Mouse (Mus musculus): ENCODE data around the gene Ppm1l. TPM values are rescaled to one million over a fixed set of nuclear protein-coding genes. Genes with fewer than 3 reads are reported as not detected.

The Ppm1l gene
- total RNA-seq, 2 experiments from 2014 or later = 31.5 to 39.7 TPM

DNA sequence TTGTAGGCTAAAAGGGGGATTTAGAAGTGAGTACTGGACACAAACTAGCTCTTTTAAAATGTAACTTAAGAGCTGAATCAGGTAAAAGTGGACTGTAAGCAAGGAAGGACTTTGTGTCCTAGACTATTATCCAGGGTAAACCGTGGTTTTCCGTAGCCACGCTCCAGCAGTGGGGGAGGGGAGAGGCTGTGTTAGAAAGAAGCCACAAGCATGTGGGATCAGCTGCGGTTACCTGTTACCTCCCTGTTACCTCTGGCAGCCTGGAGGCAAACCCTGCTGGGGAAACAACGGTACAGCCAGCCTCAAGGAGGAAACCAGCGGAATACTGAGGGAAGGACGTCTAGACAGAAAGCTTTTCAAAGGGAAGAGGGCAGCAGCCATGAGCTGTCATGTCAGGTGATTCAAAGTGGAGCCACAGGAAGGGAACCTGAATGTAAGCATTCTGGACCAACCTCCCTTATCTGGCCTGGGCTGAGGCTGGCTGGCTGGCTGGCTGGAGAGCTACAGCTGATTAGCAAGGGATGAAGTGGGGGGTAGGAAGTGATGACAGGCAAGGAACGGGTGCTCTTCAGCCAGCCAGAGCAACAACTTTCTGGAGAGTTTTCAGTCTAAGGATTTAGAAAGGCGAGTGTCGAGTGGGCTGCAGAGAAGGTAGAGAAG is 271.6 kb downstream of the Ppm1l start:
- no peak for DNase-seq (ENCODE audit: low spot score in 2 of 2)

GRCm38 (mm10) chr3:69593426-69593825 is 276.8 kb downstream of the Ppm1l start:
- DNase-seq (ENCODE audit: low spot score in 2 of 2) = no peak

DNA sequence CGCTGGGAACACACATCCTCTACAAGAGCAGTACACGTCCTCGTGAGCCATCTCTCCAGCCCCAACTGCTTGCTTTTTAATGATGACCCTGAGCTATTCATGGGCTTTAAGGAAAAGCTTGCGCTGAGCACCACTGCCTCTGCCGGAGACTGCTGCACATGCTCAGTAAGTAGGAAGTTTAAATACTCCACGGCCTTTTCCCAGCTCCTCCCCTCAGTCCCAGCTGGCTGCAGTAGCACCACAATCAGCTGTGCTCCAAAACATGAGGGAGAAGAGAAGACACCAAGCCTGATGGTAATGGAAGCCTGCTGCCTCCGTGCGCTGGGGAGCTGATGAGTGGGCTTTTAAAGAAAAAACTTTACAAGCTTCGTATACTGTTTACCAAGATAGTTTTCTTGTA is 277.4 kb downstream of the Ppm1l start:
- no peak for DNase-seq (ENCODE audit: low spot score in 2 of 2)

DNA sequence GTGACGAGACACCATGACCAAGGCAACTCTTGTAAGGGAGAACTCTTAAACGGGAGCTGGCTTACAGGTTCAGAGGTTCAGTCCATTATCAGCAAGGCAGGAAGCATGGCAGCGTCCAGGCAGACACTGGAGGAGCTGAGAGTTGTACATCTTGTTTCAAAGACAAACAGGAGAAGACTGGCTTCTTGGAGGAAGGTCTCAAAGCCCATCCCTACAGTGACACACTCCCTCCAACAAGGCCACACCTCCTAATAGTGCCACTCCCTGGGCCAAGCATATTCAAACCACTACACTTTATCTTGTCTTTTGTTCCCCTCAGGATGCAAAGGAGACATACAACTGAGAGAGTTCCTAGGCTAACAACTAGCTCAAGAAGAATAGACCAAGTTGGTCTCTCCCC is 279.5 kb downstream of the Ppm1l start:
- DNase-seq (ENCODE audit: low spot score in 2 of 2) = no peak

DNA sequence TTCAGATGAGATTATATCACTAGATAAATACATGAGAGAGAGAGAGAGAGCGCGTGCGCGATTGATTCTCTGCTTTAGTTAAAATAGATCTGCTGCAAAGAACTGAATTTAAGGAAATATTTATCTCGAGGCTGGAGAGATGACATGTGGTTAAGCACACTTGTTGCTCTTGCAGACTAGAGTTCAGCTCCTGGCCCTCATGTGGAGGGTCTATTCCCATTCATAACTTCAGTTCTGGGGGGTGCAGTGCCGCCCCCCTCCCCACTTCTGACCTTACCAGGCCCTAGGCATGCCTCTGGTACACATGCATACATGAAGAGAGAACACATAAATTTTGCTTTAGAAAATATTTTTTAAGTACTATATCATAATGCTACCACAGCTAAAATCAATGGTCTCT is 280.6 kb downstream of the Ppm1l start:
- DNase-seq (ENCODE audit: low spot score in 2 of 2) = no peak

GRCm38 (mm10) chr3:69597816-69598215 is 281.2 kb downstream of the Ppm1l start:
- DNase-seq (ENCODE audit: low spot score in 2 of 2) = no peak

DNA sequence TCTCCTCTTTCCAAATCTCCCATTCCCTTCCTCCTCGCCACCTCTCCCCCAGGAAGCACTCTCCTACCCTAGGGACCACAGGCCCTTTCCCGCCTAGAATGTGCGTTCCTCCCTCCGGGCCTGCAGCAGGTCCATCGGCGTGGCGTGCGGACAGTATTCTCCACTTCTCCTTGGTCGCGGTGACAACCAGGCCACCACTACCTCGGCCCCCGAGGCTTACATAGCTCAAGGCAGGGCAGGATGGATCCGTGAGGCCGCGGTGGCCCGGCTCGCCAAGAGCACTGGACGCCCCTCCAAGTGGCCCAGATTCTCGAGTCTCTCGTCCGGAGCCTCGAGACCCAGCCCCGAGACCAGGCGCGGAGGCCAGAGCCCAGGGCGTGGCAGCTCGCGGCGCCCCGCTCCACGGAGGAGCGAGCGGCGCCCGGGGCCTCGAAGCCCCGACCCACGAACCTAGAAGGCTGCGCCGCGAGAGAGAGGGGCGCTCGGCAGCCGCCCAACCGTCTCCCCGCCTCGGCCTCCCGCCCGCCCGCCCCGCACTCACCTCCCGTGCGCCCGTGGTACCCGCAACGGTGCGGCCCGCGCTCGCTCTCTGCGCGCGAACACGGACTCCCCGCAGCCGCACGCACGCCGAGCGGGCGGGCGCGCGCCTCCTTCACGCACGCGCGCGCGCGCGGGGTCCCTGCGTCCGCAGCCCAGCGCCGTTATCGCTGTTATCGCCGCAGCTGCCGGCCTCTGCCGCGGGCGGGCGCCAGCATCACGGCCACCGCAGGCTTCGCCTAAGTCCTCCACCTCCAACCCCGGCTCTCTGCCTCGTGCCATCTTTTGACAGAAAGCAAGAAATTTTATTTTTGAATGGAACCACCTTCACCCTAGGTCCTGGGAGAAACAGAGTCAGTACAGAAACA is 281.9 kb downstream of the Ppm1l start, which contains the start of gene B3galnt1:
Gene B3galnt1, minus strand, starts transcription at position 700 of the 905 bp plus-strand sequence.
- peak; percentile 46 to 73 for DNase-seq (ENCODE audit: low spot score in 2 of 2)

DNA sequence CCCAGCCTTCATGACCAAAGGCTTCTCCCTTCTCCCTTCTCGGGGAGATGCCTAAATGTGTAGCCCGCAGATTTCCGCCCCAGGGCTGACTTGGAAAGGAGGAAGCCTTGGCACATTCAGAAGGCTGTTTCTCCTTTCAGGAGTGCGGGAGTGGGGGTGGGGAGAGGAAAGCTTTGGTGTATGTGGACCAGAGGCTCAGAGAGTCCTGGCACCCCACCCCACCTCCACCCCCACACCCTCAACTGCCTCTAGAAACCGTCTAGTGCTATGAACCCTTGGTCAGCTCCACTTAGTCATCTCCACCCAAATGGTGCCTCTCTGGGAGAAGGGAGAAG is 282.5 kb downstream of the Ppm1l start:
- DNase-seq (ENCODE audit: low spot score in 2 of 2) = peak in 1 of 2 experiments; percentile 23

GRCm38 (mm10) chr3:69606923-69607322 is 290.3 kb downstream of the Ppm1l start:
- no peak for DNase-seq (ENCODE audit: low spot score in 2 of 2)

GRCm38 (mm10) chr3:69607468-69607867 is 290.8 kb downstream of the Ppm1l start:
- DNase-seq (ENCODE audit: low spot score in 2 of 2) = no peak

GRCm38 (mm10) chr3:69607909-69608308 is 291.2 kb downstream of the Ppm1l start:
- no peak for DNase-seq (ENCODE audit: low spot score in 2 of 2)

Other genes starting within 250 kb of the Ppm1l start
- 10 to 100 TPM; 57.2 to 60.5 TPM for gene Kpna4, start 189.7 kb upstream of the Ppm1l start, total RNA-seq (2021)
- not detected for gene Arl14, start 94.4 kb upstream of the Ppm1l start, total RNA-seq (2021)